In genomic region chr14:33735653-33736052, GRCm38 (mm10) we compare ENCODE assay signal across 14 mouse cellular contexts.
A peak's percentile ranks its signal among the peaks of the same experiment; 100 is the strongest.
DNase-seq lines count a peak whose midpoint lies in the region; ATAC-seq lines count a peak whose summit lies in the region.
"Had no signal": no experiment of that assay in that cellular context is flagged by ENCODE, and none has a peak within 500 bp of the region (broad histone marks: within the 10 kb centered on the region; RNA-seq: fewer than 3 reads in every experiment).

No protein-coding gene starts in this region.

- peaks cover 4% of the 10 kb centered on the region for H3K4me1 ChIP-seq in kidney, embryonic 16.5 days (ENCODE audit: insufficient read depth, low read length)
- H3K4me1 ChIP-seq: heart, embryonic 13.5 days; neural tube, embryonic 15.5 days had no signal

- no peak for ATAC-seq in kidney, embryonic 16.5 days (ENCODE audit: low FRiP score, low TSS enrichment)

- 70% methylated on average over 3 of the region's 3 CpGs for WGBS in kidney, embryonic 16.5 days

- peak; percentile 21 to 28 for DNase-seq in cerebellum, postnatal 10 days
- DNase-seq in cerebellum, adult 11 months = no peak
- peak; percentile 31 for DNase-seq in testis, postnatal 14 days (ENCODE audit: low spot score)
- no peak for DNase-seq in testis, postnatal 10 days (ENCODE audit: low spot score)
- peak; percentile 42 to 55 for DNase-seq in gastrocnemius, postnatal 36 days
- DNase-seq in ovary, postnatal 14 days (ENCODE audit: low spot score) = peak; percentile 20
- DNase-seq in right cerebral cortex, postnatal 25 days = no peak
- DNase-seq: cerebellum, postnatal 36 days; kidney, adult 11 months had no signal

- H3K36me3 ChIP-seq in kidney, embryonic 16.5 days (ENCODE audit: insufficient read depth, low read length) = no peaks in the 10 kb centered on the region
- H3K36me3 ChIP-seq: heart, embryonic 13.5 days; midbrain, embryonic 10.5 days; neural tube, embryonic 15.5 days had no signal

- no peak overlapping the region for H3K4me3 ChIP-seq in kidney, embryonic 16.5 days (ENCODE audit: low read length)
- H3K4me3 ChIP-seq: heart, embryonic 13.5 days; midbrain, embryonic 10.5 days; neural tube, embryonic 15.5 days had no signal

- H3K4me2 ChIP-seq in kidney, embryonic 16.5 days (replicated peaks; ENCODE audit: low read depth, low read length) = no peak overlapping the region
- H3K4me2 ChIP-seq: heart, embryonic 13.5 days; hindbrain, embryonic 14.5 days; neural tube, embryonic 15.5 days had no signal

- H3K9me3 ChIP-seq in kidney, embryonic 16.5 days (ENCODE audit: low read length) = no peaks in the 10 kb centered on the region
- H3K9me3 ChIP-seq: heart, embryonic 13.5 days; midbrain, embryonic 10.5 days; neural tube, embryonic 15.5 days had no signal

- no peak overlapping the region for H3K27ac ChIP-seq in kidney, embryonic 16.5 days (ENCODE audit: low read length)
- H3K27ac ChIP-seq: heart, embryonic 13.5 days; hindbrain, embryonic 14.5 days; midbrain, embryonic 10.5 days; neural tube, embryonic 15.5 days had no signal

- H3K27me3 ChIP-seq in kidney, embryonic 16.5 days (ENCODE audit: insufficient read depth, low read length) = no peaks in the 10 kb centered on the region
- H3K27me3 ChIP-seq: neural tube, embryonic 15.5 days had no signal

- intact Hi-C loops in gastrocnemius, postnatal 36 days (cut with DNase I) = no loop called here

- H3K9ac ChIP-seq in kidney, embryonic 16.5 days (replicated peaks; ENCODE audit: low read length) = no peak overlapping the region
- H3K9ac ChIP-seq: heart, embryonic 13.5 days; hindbrain, embryonic 14.5 days; neural tube, embryonic 15.5 days had no signal

Comparison
In these comparisons a context has a peak if more than half of its experiments do, and no peak if none do; other contexts are left out.
1. DNase-seq: peak in cerebellum, postnatal 10 days (2 of 2), testis, postnatal 14 days (single experiment), gastrocnemius, postnatal 36 days (2 of 2) and ovary, postnatal 14 days (single experiment); none in cerebellum, adult 11 months (single experiment), testis, postnatal 10 days (single experiment) and right cerebral cortex, postnatal 25 days (single experiment).